Mouse (Mus musculus) heart, adult 2 months (tissue): Measurements from ENCODE around the gene Cpsf4l. TPM values are rescaled to one million over a fixed set of nuclear protein-coding genes. Genes with fewer than 3 reads are reported as not detected.
A peak's percentile ranks its signal among the peaks of the same experiment; 100 is the strongest.

Experiments
- DNase-seq, 2 experiments: peaks; one replicate each; pipeline ENCODE4 v3.0.0; 2021
- H3K27ac ChIP-seq: fragments of 200-600 bp; 2 replicates; pipeline ENCODE4 v1.8.1; 2022
- H3K27me3 ChIP-seq: fragments of 200-500 bp; 2 replicates; pipeline ENCODE4 v1.6.1; 2012; ENCODE audit warnings: mild to moderate bottlenecking, low read length, inconsistent platforms, mixed read lengths; ENCODE audit not compliant: control insufficient read depth, insufficient read depth
- H3K36me3 ChIP-seq: fragments of 200-500 bp; 2 replicates; pipeline ENCODE4 v1.6.1; 2012; ENCODE audit warnings: low read length, inconsistent platforms; ENCODE audit not compliant: control insufficient read depth, insufficient read depth
- H3K4me1 ChIP-seq: fragments of 200-500 bp; 2 replicates; pipeline ENCODE4 v1.6.1; 2011; ENCODE audit warnings: low read length; ENCODE audit not compliant: control insufficient read depth, insufficient read depth
- H3K4me3 ChIP-seq: fragments of 200-600 bp; 2 replicates; pipeline ENCODE4 v1.8.1; 2022
- H3K79me2 ChIP-seq: fragments of 200-500 bp; replicated peaks from 2 replicates; pipeline ENCODE4 v1.6.1; 2012; ENCODE audit warnings: mild to moderate bottlenecking, inconsistent platforms, low read length, moderate library complexity, mixed read lengths; ENCODE audit not compliant: control insufficient read depth, insufficient read depth
- H3K9ac ChIP-seq: fragments of 200-500 bp; 2 replicates; pipeline ENCODE4 v1.6.1; 2012; ENCODE audit warnings: low read depth, mild to moderate bottlenecking, control low read depth, inconsistent platforms, low read length, mixed read lengths
- CTCF ChIP-seq: fragments of 200-600 bp; IDR thresholded peaks from 2 replicates; pipeline ENCODE4 v1.8.1; 2022; ENCODE audit warnings: antibody characterized with exemption, mild to moderate bottlenecking, moderate library complexity
- EP300 ChIP-seq: fragments of 200-500 bp; IDR thresholded peaks from 2 replicates; pipeline ENCODE4 v1.6.1; 2011; ENCODE audit warnings: low read depth, low read length, control low read depth; ENCODE audit not compliant: insufficient read depth
- POLR2A ChIP-seq: fragments of 200-500 bp; IDR thresholded peaks from 2 replicates; pipeline ENCODE4 v1.6.1; 2011; ENCODE audit warnings: mild to moderate bottlenecking, low read depth, low read length, control low read depth; ENCODE audit not compliant: insufficient read depth
- WGBS: fragments of 180-500 bp; shearing (Covaris S2); methylation state at CpG from one replicate; pipeline ENCODE4 v1.1.7; 2018; 5-methylcytosine and 5-hydroxymethylcytosine counted together
- intact Hi-C: fragments of 180-260 bp; cut with DNase I; formaldehyde crosslinking; loops from one replicate; pipeline ENCODE4 v1.15.1; 2025
- polyA plus RNA-seq: library from polyadenylated mRNA; depleted of rRNA; stranded (reverse); fragments of >200 nt; gene quantifications from 2 replicates; pipeline ENCODE4 v1.2.3, GENCODE M21; 2012
- total RNA-seq, 2 experiments: library from RNA; stranded (reverse); gene quantifications; 2 replicates each; pipeline ENCODE4 v1.2.3; 2021

Gene Cpsf4l
- total and polyA plus RNA-seq, 3 experiments: not detected

- no peak overlapping the region for H3K9ac ChIP-seq
- H3K4me3 ChIP-seq: no peak overlapping the region
- no peaks in the 10 kb centered on the region for H3K27me3 ChIP-seq
- no peaks in the 10 kb centered on the region for H3K36me3 ChIP-seq
- no peak for TF ChIP-seq CTCF
- no peak for TF ChIP-seq EP300
- no peak for TF ChIP-seq POLR2A
- 89% methylated on average over 7 of the region's 7 CpGs for WGBS
- intact Hi-C loops: loop anchor here (5.0 kb wide), 1 partner anchor 522 kb away; no protein-coding TSS in a partner anchor
- no peak for DNase-seq
- H3K27ac ChIP-seq: no peak overlapping the region
- no peaks in the 10 kb centered on the region for H3K79me2 ChIP-seq
- H3K4me1 ChIP-seq: peaks cover 3% of the 10 kb centered on the region; the same call in 1 of the 2 replicates
These were observed 10.2 kb downstream of the Cpsf4l start for GRCm38 (mm10) chr11:113699643-113700042.

GRCm38 (mm10) chr11:113698013-113698545, 11.7 kb downstream of the Cpsf4l start:
- Histone ChIP-seq H3K27ac (peak overlapping the region; percentile 4; the same call in 1 of the 2 replicates), H3K4me3 (no peak overlapping the region), H3K9ac (no peak overlapping the region), H3K27me3 (no peaks in the 10 kb centered on the region), H3K4me1 (no peaks in the 10 kb centered on the region), H3K79me2 (no peaks in the 10 kb centered on the region), H3K36me3 (no peaks in the 10 kb centered on the region)
- TF ChIP-seq CTCF: no peak
- no peak for TF ChIP-seq EP300
- no peak for TF ChIP-seq POLR2A
- intact Hi-C loops: no loop called here
- WGBS: 68% methylated on average over 12 of the region's 12 CpGs
- peak in 1 of 2 experiments; percentile 42 for DNase-seq

- DNase-seq: no peak
- Histone ChIP-seq H3K36me3 (no peaks in the 10 kb centered on the region), H3K4me3 (no peak overlapping the region), H3K27ac (peak overlapping the region; percentile 28; the same call in 1 of the 2 replicates), H3K4me1 (no peaks in the 10 kb centered on the region), H3K9ac (no peak overlapping the region), H3K27me3 (no peaks in the 10 kb centered on the region), H3K79me2 (no peaks in the 10 kb centered on the region)
- no peak for TF ChIP-seq EP300
- TF ChIP-seq POLR2A: no peak
- TF ChIP-seq CTCF: no peak
- 61% methylated on average over 5 of the region's 5 CpGs for WGBS
- intact Hi-C loops: no loop called here
These were observed 12.2 kb downstream of the Cpsf4l start for GRCm38 (mm10) chr11:113697571-113697970.

- TF ChIP-seq CTCF: no peak
- no peak for TF ChIP-seq POLR2A
- no peak for TF ChIP-seq EP300
- intact Hi-C loops: no loop called here
- H3K36me3 ChIP-seq: no peaks in the 10 kb centered on the region
- H3K27me3 ChIP-seq: no peaks in the 10 kb centered on the region
- no peaks in the 10 kb centered on the region for H3K4me1 ChIP-seq
- H3K27ac ChIP-seq: no peak overlapping the region
- WGBS: 77% methylated on average over 3 of the region's 3 CpGs
- DNase-seq: no peak
- H3K79me2 ChIP-seq: no peaks in the 10 kb centered on the region
- H3K4me3 ChIP-seq: no peak overlapping the region
- no peak overlapping the region for H3K9ac ChIP-seq
These were observed 18.0 kb downstream of the Cpsf4l start for GRCm38 (mm10) chr11:113691851-113692250.

DNA sequence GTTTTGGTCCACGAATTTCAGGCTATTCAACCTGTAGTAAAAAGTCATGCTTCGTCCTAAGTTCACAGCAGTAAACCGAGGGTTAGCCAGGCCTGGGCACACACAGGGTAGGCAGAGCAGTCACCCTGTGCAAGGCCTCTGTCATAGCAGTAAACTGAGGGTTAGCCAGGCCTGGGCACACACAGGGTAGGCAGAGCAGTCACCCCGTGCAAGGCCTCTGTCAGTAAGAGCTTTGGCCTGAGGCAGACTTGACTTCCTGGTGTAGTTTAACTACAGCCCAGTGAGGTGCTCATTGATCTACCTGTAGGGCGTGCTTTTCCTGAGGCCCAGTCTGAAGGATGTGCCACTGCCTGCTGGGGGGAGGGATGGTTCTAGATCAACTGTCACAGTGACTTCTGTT, 18.5 kb downstream of the Cpsf4l start:
- Histone ChIP-seq H3K27ac (no peak overlapping the region), H3K79me2 (no peaks in the 10 kb centered on the region), H3K4me1 (no peaks in the 10 kb centered on the region), H3K4me3 (no peak overlapping the region), H3K9ac (no peak overlapping the region), H3K27me3 (no peaks in the 10 kb centered on the region), H3K36me3 (no peaks in the 10 kb centered on the region)
- 87% methylated on average over 5 of the region's 5 CpGs for WGBS
- no peak for DNase-seq
- no peak for TF ChIP-seq CTCF
- TF ChIP-seq POLR2A: no peak
- no peak for TF ChIP-seq EP300
- intact Hi-C loops: no loop called here

DNA sequence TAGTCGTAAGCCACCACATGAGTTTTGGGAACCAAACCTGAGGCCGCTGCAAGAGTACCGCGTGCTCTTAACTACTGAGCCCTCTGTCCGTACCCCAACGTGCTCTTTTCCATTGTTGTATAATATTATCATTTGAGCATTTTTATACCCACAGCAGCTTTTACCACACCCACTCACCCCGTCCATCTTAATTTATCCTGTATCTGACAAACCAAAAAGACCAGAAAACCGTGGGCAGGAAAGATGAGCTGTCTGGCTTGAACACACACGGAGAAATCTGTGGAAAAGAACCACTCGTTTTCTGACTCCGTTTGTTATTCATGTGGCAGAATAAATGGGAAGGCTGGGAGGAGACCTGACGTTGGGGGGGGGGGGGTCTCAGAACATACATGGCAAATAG, 19.3 kb downstream of the Cpsf4l start:
- 86% methylated on average over 12 of the region's 12 CpGs for WGBS
- Histone ChIP-seq H3K4me3 (no peak overlapping the region), H3K36me3 (no peaks in the 10 kb centered on the region)

More for the DNA sequence above, 19.3 kb downstream of the Cpsf4l start:
- Histone ChIP-seq H3K9ac (no peak overlapping the region), H3K4me1 (no peaks in the 10 kb centered on the region), H3K27ac (no peak overlapping the region), H3K79me2 (no peaks in the 10 kb centered on the region), H3K27me3 (no peaks in the 10 kb centered on the region)
- TF ChIP-seq EP300: no peak
- no peak for TF ChIP-seq POLR2A
- TF ChIP-seq CTCF: no peak
- DNase-seq: no peak
- intact Hi-C loops: no loop called here
